Mouse (Mus musculus) megakaryocyte, embryonic 14.5 days (primary cell): ENCODE measurements around the gene Tmem132c.

Experiments
- FLI1 ChIP-seq: IDR thresholded peaks from 2 replicates; pipeline ENCODE4 v1.6.1; 2012; ENCODE audit warnings: low read length, inconsistent platforms, mixed read lengths
- GATA1 ChIP-seq: IDR thresholded peaks from 3 replicates; pipeline ENCODE4 v1.6.1; 2012; ENCODE audit warnings: mixed read lengths, low read length, inconsistent platforms, borderline replicate concordance

DNA sequence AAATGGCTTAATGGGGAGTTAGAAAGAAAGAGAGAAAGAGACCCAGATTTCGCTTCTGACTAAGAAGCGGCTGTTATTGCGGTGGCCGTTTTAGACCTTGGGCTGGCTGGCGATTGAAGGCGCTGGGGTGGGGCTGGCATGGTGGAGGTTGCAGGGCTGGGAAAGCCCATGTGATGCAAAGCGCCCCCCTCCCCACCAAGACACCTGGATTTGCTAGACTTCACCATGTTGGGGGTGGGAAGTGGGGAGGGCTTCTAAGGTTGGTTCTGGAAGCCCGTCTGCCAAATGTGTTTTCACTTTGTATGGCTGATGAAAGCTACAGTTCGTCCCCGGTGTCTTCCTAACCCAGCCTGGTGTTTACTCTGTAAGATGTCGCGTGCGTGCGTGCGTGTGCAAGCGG is 1.6 kb downstream of the Tmem132c start:
- TF ChIP-seq GATA1, result no peak
- no peak for TF ChIP-seq FLI1
